Comparison of ENCODE assay signal across 18 mouse cellular contexts in genomic region chr13:13162777-13163485, GRCm38 (mm10). TPM values are rescaled to one million over a fixed set of nuclear protein-coding genes. Genes with fewer than 3 reads are reported as not detected.
DNase-seq lines count a peak whose midpoint lies in the region; ATAC-seq and TF ChIP-seq lines count a peak whose summit lies in the region.
"Not testable (repeated sequence)": the region's sequence is repeated elsewhere in the genome, so short reads cannot be mapped to it uniquely, and the experiment has no call there.
"Had no signal": no experiment of that assay in that cellular context is flagged by ENCODE, and none has a peak within 500 bp of the region (broad histone marks: within the 10 kb centered on the region; RNA-seq: fewer than 3 reads in every experiment).

No protein-coding gene starts in this region.

- H3K36me3 ChIP-seq in CH12.LX (replicated peaks in 1 of 2; ENCODE audit: control insufficient read depth in 1 of 2, insufficient read depth in 1 of 2, low read length in 1 of 2); MEL (ENCODE audit: control insufficient read depth in 1 of 2, insufficient read depth in 2 of 2, low read length in 2 of 2); myocyte (ENCODE audit: control insufficient read depth, insufficient read depth): not testable (repeated sequence)

- dilution Hi-C loops in CH12.LX (cut with MboI; ENCODE audit: extremely low pct_ligation_motif_present, extremely low pct_unique_long_range_greater_than_20kb, low sequenced_read_pairs), result not testable (repeated sequence)

- DNase-seq in 3T3-L1 (ENCODE audit: low read depth, low spot score) (peak; percentile 53), CH12.LX (ENCODE audit: extremely low read depth) (peak; percentile 14), MEL (ENCODE audit: low read depth, low spot score) (peak; percentile 51)
- DNase-seq in Patski (ENCODE audit: low read depth, low spot score), result not testable (repeated sequence)

- not testable (repeated sequence) for H3K27me3 ChIP-seq in CH12.LX (replicated peaks); MEL (ENCODE audit: control insufficient read depth in 1 of 2, insufficient read depth in 2 of 2, low read length in 2 of 2); Patski; myocyte (ENCODE audit: control insufficient read depth, insufficient read depth, insufficient read length)

- H3K27ac ChIP-seq in CH12.LX (ENCODE audit: insufficient read depth, low read depth); MEL (ENCODE audit: control insufficient read depth, low read depth, low read length): not testable (repeated sequence)

- H3K9me3 ChIP-seq in CH12.LX (replicated peaks; ENCODE audit: low read length); MEL (replicated peaks; ENCODE audit: insufficient read depth, low read length): not testable (repeated sequence)

- H3K4me1 ChIP-seq in CH12.LX (ENCODE audit: control insufficient read depth in 1 of 2, insufficient read depth in 2 of 2); MEL (ENCODE audit: control insufficient read depth in 1 of 2, insufficient read depth in 2 of 2, low read length in 2 of 2): not testable (repeated sequence)

- in situ Hi-C loops in CH12.LX (cut with MboI; ENCODE audit: low pct_ligation_motif_present, low pct_unique_long_range_greater_than_20kb, low sequenced_read_pairs), result not testable (repeated sequence)
- in situ Hi-C loops in Patski (cut with MboI; ENCODE audit: low pct_unique_long_range_greater_than_20kb), result loop anchor here (5.0 to 25.0 kb wide), 3 partner anchors 128 to 351 kb away; partner anchors contain the start of gene Prl2c3

- TF ChIP-seq EP300 in CH12.LX (IDR thresholded peaks at IDR 0.05; ENCODE audit: low read length); MEL (IDR thresholded peaks at IDR 0.05; ENCODE audit: low read depth in 1 of 2, low read length in 2 of 2): not testable (repeated sequence)

- not testable (repeated sequence) for H3ac ChIP-seq in myocyte (ENCODE audit: control insufficient read depth, insufficient read length)

- TF ChIP-seq CTCF in CH12.LX (conservative IDR thresholded peaks at IDR 0.05 in 1 of 2, IDR thresholded peaks at IDR 0.05 in 1 of 2; ENCODE audit: low read depth in 2 of 2, low read length in 2 of 2); MEL (IDR thresholded peaks at IDR 0.05 in 2 of 3, conservative IDR thresholded peaks at IDR 0.05 in 1 of 3; ENCODE audit: control insufficient read depth in 1 of 3, insufficient read depth in 1 of 3, low read depth in 2 of 3, low read length in 3 of 3, poor library complexity in 1 of 3, severe bottlenecking in 1 of 3); Patski (IDR thresholded peaks at IDR 0.05): not testable (repeated sequence)

- CTCF ChIA-PET in Patski (lab: Charles Lee), result not testable (repeated sequence)

- POLR2A ChIA-PET in Patski (lab: Charles Lee), result not testable (repeated sequence)

- peak; percentile 100 for ATAC-seq in Patski

- H3K4me2 ChIP-seq in CH12.LX (ENCODE audit: insufficient read depth, low read depth, poor library complexity, severe bottlenecking); myocyte (ENCODE audit: low read depth): not testable (repeated sequence)

- H3K9ac ChIP-seq in CH12.LX (ENCODE audit: insufficient read depth, low read depth); MEL (ENCODE audit: control insufficient read depth, low read depth, low read length, poor library complexity, severe bottlenecking): not testable (repeated sequence)

- not testable (repeated sequence) for TF ChIP-seq POLR2A in CH12.LX (IDR thresholded peaks at IDR 0.05; ENCODE audit: low read depth, low read length); MEL (IDR thresholded peaks at IDR 0.05; ENCODE audit: control insufficient read depth in 1 of 2, insufficient read depth in 1 of 2, low read depth in 1 of 2, low read length in 2 of 2, poor library complexity in 1 of 2); myocyte (IDR thresholded peaks at IDR 0.05; ENCODE audit: insufficient read length, low read depth)

- not testable (repeated sequence) for H3K4me3 ChIP-seq in CH12.LX (replicated peaks in 1 of 3; ENCODE audit: low read depth in 2 of 3, low read length in 2 of 3, poor library complexity in 1 of 3); MEL (ENCODE audit: control insufficient read depth in 1 of 2, insufficient read depth in 1 of 2, low read depth in 2 of 2, low read length in 2 of 2); myocyte

- TF ChIP-seq RAD21 in CH12.LX (IDR thresholded peaks at IDR 0.05; ENCODE audit: low read depth, low read length); MEL (IDR thresholded peaks at IDR 0.05; ENCODE audit: low read depth, low read length): not testable (repeated sequence)

- H3K79me2 ChIP-seq in CH12.LX (replicated peaks; ENCODE audit: control insufficient read depth, extremely low read depth, insufficient read depth, poor library complexity, severe bottlenecking); MEL (ENCODE audit: control insufficient read depth, insufficient read depth, low read length, poor library complexity); myocyte (ENCODE audit: control insufficient read depth, insufficient read depth): not testable (repeated sequence)

TF ChIP-seq in myocyte, 11 proteins besides CTCF, POLR2A, EP300 and RAD21:
- peak in 2 of 3 experiments; percentile 72 to 76 for TF ChIP-seq MYOD1 (IDR thresholded peaks at IDR 0.05; ENCODE audit: control insufficient read depth in 1 of 3, insufficient read length in 2 of 3, low read depth in 2 of 3)

RNA-seq across cellular contexts. Expression of gene Prl2c5, which starts 19.6 kb away (rescaled TPM):
- total RNA-seq in CH12.LX (2012; rRNA removed), result not detected in 2 replicates
- total RNA-seq in CH12.LX (2014; rRNA removed), result not detected in 2 replicates
- not detected in 2 replicates for polyA plus RNA-seq in CH12.LX (2012; ENCODE audit: insufficient read length, low read depth)
- not detected in 2 replicates for total RNA-seq in MEL (2012; rRNA removed)
- not detected for polyA plus RNA-seq in MEL (2012; ENCODE audit: insufficient read depth in 1 of 2, insufficient read length in 2 of 2, low read depth in 1 of 2, low replicate concordance in 2 of 2, missing spikeins in 1 of 2)
- 0.55 TPM for polyA plus RNA-seq in Patski (2021)
- 0.25 TPM for polyA plus RNA-seq in myocyte (2012; fragmentation: generic; extraction: Trizol)
- total RNA-seq: adrenal gland, adult 2 months; adrenal gland, postnatal 25 days; adrenal gland, postnatal 4 days; common myeloid progenitor, adult 5-6 weeks had no signal
- polyA plus RNA-seq: adrenal gland, adult 2 months; CD4-positive, CD25-positive, alpha-beta regulatory T cell, adult 4 months; embryonic facial prominence, embryonic 11.5 days; embryonic facial prominence, embryonic 13.5 days; embryonic facial prominence, embryonic 15.5 days; erythroblast, embryonic 14.5 days; forebrain, embryonic 10.5 days; forebrain, embryonic 12.5 days; forebrain, embryonic 14.5 days; forebrain, embryonic 16.5 days had no signal
